Mouse (Mus musculus) Muller cell, postnatal 12 days (primary cell): ENCODE measurements around the gene Slc20a1.

Experiments
- DNase-seq: peaks from one replicate; pipeline ENCODE4 v3.0.0-alpha.2; 2015; ENCODE audit errors: inconsistent ontology term

Slc20a1 gene

DNA sequence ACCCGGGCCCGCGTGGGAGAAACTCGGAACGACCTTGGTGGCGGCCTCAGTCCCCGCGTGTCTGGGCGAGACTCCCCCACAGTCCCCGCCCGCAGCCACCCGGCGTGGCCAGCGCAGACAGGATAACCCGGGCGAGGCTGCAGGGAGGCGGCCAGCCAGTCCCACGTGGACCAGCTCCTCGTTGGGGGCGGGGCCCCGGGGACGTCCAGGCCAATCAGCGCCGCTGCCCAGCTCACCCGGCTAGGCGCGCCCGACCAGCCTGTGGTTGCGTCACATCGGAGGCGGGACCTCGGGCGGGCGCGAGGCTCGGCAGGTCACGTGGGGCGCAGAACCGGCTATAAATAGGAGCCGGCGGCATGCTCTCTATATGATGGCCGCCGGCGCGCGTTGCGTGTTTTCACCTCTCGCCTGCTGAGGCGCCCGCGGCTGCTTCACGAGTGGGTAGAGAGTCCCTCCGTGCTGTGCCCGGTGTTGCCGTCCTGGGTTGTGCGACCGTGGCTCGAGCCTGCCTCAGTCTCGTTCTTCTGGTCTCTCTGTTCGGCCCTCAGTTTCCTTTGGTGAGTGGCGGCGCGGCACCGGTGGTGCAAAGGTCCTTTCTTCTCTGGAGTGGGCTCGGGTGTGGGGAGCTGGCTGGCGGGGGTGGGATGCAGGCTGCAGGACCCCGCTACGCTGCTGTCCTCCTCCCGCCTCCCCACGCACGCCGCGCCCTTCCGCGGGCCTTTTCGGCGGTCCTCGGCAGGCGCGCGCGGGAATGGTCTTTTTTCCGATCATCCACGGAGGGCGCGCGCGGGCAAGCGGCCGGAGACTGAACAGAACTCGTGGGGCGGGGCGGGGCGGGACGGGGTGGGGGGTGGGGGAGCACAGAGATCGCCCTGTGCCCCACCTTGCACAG lies at the start of gene Slc20a1:
Slc20a1 (plus strand) TSS at position 329 of the 892 bp plus-strand sequence.
- peak; percentile 99 for DNase-seq

DNA sequence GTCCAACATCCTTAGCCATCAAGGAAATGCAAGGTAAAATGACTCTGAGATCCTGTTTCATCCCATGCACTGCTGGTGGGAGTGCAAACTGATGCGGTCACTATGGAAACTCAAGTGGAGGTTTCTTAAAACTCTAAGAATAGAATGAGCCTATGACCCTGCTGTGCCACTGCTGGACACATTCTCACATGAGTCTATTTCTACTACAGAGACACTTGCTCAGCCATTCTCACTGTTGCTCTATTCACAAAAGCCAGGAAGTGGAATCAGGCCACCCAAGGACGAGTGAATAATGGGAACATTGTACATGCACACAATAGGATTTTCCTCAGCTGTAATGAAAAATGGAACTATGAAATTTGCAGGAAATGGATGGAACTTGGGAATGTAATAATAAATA lies 49.7 kb upstream of the Slc20a1 start:
- DNase-seq = peak; percentile 84

GRCm38 (mm10) chr2:129150386-129150785 lies 48.2 kb upstream of the Slc20a1 start:
- no peak for DNase-seq

DNA sequence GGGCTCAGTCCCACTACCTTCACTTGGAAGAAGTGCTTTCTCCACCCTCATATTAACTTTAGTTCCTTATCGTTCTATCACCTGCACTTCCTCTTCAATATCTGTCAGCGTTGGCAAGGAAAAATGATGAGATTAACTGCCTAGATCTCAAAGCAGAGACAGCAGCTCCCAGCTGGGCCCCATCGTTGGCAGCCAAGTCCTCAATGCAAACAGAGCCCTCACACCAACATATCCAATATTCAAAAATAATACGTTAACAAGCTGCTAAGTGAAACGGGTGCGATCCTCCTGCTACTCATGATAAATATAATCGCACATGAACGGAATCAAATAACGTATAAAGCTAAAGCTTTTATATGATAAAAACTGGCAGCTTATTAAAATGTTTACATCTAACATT lies 47.5 kb upstream of the Slc20a1 start:
- no peak for DNase-seq

GRCm38 (mm10) chr2:129152751-129153150 lies 45.8 kb upstream of the Slc20a1 start:
- DNase-seq = no peak

DNA sequence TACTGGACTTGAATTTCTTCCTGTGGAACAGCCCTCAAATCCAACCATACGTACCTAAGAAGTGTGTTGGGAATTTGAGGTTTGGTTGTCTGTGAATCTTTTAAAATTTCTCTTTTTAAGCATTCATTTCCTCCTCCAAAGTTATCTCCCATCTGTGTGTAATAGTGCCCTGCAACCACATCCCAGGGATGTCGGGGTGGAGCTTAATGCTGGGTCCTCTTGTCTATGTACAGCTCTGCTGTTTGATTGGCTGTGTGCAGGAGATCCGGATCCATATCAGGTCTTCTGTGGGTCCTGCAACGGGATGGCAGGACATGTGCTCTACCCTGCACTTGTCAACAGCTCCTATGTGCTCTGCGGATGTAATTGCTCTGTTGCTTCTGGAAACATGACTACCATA lies 33.7 kb upstream of the Slc20a1 start:
- DNase-seq = no peak

DNA sequence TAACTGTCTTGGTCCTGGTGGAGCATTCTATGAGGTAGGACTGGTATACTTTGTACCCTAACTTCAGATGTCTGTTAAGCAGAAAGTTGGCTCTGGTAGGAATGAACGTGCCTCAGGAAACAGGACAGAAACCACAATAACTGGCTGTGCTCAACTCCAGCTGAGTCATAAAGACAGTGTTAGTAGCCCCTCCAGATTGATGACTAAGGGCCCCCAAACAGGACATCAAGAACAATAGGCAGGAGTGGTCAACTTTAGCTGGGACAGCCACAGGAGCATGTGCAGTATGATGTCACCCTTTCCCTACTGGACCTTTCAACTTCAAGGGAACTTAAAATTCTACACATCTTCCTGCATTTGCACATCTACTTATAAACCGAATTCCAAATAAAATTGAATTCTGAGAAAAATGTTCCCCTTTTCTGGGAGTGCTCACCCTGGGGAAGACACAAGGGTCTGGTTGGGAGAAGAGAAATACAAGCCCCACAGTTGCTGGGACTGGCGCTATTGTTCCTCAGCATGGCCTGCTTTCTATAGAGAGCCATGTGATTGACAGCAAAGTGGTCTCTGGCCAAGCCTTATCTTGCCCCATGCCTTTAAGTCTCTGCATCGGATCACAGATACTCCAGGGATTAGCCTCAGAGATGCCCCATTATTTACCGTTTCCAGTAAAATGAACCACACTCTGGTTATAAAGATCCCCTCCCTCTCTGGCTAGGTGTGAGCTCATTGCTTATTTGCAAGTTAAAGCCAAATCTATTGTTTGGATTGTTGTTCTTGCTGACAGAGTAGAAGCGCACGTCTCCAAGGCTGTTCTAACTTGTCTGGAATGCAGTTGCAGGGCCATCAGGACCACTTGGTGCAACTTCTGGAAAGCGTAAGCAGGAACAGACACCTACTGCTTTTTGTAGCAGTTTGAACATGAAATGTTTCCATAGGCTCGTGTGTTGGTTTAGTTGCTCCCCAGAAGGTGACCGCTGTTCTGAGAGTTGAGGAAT lies 31.8 kb upstream of the Slc20a1 start:
- DNase-seq = peak; percentile 38

GRCm38 (mm10) chr2:129173386-129173785 lies 25.2 kb upstream of the Slc20a1 start:
- DNase-seq = no peak

DNA sequence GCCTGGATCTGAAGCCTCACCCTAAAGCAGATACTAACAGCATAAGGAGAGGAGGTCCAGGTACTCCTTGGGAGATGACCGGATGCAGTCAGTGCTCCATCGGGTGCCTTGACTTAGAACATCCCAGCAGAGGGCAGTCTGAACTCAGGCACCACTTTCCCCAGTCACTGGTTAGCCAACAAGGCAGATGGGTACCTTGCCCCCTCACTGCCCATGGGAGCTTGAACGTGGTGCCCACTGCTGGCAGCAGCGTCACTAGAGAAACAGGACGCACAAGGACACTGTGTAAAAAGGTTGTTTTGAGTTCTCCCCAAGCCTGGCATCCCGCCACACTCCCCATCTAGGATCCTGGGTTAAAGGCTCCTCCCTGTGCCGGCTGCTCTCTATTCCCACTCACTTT lies 24.1 kb upstream of the Slc20a1 start:
- peak; percentile 60 for DNase-seq

DNA sequence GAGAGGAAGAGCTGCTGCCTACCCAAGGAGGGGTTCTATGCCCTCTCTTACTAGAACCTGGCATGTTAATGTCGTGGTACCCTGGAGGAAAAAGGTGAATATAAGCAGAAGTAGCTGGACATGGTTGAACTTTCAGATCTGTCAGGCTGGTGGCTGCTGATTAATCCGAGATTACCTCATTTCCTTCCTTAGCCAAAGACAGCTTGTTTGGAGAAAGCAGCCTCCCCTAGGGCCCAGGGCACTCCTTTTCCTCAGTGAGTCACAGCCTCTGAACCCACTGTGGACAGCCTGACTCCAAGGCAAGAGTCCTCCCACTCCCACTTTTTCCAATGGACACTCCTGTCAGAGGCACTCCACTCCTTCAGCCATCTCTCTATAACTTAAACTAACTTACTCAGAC lies 22.9 kb upstream of the Slc20a1 start:
- no peak for DNase-seq

DNA sequence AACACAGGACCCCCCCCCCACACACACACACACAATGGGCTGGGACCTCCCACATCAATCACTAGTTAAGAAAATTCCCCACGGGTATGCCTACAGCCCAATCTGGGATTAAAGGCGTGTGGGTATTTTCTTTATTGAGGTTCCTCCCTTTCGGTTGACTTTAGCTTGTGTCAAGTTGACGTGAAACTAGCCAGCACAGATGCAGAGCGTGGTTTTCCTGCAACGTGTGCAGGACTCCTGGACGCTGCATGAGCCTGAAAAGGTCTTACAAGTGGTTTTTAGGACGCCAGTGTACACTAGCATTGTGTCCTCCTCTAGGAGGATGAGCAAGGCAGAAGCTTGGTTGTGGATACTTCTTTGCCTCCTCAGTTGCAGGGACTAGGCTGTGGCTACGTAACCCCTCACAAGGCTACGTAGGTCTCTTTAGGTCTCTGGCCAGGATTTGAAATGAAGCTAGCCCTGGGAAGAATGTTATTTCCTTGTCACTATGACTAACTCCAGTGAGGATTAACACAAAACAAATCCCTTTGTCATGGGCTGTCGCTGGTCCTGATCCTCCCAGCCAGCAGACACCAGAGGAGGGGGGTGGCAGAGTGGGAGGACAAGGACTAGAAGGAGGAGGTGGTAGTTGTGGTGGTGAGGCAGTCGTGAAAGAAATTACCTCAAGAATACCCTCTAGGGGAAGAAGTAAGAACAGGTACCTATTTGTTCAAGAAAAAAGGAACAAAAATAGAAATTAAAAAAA lies 21.7 kb upstream of the Slc20a1 start:
- DNase-seq = no peak

DNA sequence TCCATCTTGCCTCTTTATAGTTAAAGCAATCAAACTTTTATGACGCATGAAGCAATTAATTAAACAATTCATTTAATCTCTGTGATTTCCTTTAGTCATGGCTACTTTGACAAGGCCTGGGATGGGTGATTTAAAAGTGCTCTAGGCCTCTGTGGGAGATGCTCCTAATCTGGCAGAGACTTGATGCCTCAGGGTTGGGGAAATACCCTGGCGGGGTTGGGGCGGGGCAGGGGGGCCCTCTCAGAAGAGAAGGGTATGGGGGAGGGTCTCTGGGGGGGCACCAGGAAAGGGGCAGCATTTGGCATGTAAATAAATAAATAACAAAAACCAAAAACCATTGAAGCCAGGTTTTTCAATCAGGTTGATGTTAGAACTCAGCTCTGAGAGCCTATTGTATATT lies 20.9 kb upstream of the Slc20a1 start:
- no peak for DNase-seq

DNA sequence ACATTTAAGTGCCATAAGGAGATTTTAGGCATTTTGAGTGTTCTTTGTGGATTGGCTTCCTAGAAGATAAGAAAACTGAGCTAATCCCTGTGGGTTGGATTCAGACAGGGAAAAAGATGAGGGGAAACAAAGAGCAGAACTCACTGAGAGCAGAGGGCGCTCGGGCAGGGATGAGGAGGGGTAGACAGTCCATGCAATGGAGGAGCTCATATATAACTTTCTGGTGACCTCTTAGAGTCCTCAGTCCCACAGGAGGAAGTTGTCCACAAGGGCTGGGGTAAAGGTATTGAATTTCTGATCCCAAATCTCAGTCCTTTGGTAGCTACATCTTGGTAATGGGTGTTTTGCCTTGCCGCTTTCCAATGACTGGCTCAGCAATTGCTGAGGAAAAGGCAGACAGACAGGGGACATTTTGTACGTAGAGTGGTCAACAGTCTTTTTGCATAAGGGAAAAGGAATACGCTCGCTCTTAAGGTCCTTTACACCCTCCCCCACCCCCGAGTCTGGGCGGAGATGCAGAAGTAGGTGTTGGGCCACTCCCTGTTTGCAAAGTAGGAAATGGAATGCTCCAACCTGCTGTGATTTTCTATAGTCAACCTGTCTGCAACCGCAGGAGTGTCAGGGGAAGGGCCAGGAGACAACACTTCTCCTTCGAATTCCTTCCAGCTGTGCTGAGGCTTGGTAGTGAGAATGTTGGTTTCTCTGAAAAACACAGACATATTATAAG lies 20.2 kb upstream of the Slc20a1 start:
- DNase-seq = no peak

DNA sequence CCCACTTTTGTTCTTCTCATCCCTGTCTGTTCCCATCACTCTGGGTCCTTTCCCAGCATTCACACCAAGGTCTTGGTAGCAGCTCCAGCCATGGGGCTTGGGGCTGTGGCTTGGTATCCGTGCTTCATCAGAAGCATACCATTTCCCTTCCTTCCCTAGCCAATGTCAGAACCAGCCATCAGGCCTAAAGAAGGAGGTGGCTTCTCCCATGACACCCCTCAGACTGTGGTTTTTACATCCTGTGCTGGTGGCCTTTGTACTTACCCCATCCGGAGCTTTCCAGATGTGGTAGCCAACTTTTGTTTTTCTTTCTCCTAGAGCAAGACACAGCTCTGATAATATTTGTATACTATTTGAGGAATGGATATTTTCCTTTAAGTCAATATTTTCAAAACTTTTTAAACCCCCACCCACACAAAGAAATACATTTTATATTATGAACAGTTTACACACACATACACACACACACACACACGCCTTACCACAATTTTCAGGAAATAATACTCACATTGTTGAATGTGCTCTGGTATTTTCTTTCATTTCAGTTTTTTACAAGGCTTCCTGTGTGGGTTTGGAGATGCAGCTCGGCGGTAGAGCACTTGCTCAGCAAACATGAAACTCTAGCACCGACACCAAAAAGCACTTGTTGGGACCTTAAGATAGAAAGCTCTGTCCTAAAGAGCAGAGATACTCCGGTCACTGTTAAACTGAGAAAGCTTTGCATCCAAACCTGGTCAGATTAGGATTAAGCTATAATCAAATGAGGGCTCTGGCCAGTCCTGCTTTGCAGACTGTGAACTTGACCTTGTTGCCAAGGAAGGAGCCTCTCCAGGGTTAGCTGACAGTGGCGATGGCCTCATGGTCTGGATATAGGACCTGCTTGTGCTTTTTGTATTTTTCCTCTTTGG lies 18.4 kb upstream of the Slc20a1 start:
- DNase-seq = no peak

DNA sequence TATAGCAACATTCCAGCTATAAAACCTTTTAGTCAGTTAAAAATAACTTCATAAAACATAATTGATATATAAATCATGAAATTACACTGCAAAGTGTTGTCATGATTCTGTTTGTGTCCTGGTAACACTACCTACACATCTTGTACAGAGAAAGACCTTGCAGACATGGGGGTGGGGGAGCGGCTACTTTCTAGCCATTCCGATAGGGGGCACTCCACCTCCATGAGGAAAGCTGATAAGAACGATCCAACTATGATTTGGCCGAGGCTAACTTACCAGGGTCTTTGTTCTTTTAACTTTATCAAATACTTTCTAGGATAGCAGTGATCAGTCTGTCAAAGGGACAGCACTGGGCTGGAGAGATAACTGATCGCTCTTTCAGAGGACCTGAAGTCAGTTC lies 17.1 kb upstream of the Slc20a1 start:
- no peak for DNase-seq

DNA sequence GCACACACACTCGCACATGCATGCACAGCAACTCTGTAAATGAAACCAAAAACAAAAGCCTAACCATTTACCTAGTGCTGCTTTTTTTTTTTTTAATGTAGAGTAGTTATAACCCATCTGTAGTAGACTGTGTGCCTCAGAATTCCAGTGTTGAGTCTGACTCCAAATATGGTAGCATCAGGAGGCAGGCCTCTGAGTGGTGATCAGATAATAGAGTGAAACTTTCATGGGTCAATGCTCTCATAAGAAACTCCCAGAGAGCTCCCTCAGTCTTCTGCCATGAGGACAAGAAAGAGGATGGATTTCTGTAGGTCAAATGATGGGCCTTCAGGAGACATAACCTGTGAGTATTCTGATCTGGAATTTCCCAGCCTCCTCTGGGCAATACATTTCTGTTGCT lies 16.2 kb upstream of the Slc20a1 start:
- no peak for DNase-seq

DNA sequence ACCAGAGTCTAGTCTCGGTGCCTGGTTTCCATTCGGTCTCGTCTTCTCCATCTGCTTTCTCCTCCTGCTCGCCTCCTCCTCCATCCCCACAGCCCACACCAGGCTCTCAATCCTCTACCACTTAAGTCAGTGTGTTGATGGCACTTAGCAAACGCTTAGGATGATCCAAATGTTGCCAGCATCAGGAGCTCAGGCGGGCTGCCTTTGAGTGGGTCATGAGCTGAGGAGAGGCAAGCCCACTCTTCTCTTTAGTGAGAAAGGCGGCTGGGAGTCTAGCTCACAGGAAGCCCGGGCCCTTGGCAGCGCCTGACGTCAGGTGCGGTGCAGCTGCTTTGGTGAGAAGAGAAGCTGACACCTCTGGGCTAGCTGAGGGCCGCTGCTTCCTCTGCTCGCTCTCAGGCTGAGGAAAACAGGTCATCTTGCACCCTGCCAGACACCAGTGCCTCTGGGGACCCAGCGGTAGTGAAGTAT lies 15.0 kb upstream of the Slc20a1 start:
- DNase-seq = no peak

GRCm38 (mm10) chr2:129184853-129185252 lies 13.7 kb upstream of the Slc20a1 start:
- DNase-seq = no peak

DNA sequence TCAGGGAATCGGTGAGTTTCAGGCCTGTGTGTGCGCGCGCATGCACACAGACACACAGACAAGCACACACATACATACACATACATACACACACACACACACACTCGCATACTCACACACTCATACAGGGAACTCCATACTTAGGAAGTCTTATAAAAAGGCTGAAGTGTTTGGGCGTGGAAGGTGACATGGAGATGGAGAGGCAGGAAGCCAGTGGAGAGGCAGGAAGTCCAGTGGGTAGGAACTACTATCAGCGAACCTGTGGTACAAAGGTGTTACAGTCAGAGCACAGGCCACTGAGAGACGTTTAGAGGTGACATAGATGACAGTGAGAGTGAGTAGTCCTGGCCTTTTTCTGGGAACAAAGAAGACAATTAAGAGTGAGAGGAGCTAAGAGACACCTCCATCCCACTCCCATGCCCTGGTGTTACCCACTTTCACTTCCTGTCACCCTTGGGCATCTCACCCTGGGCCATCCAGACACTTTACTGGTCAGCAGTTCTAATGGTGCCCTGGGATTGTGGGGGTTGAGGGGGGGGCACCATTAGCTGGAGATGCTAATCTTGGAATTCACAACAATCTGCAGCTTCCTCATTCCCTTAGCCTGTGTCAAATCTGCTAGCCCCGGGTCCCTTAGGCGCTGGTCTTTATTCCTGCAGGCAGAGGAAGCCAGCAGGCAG lies 12.8 kb upstream of the Slc20a1 start:
- DNase-seq = no peak
